Mouse (Mus musculus) forebrain, embryonic 14.5 days (tissue): ENCODE measurements around the gene Best1. TPM values are rescaled to one million over a fixed set of nuclear protein-coding genes. Genes with fewer than 3 reads are reported as not detected.

ENCODE experiments used
- ATAC-seq: fragments of 200-750 bp; cut with Nextera tagmentation; 2 replicates; pipeline ENCODE4 v1.8.0; 2017; ENCODE audit warnings: mild to moderate bottlenecking, moderate library complexity
- DNase-seq: peaks from one replicate; pipeline ENCODE4 v3.0.0-alpha.2; 2015; ENCODE audit warnings: low spot score
- H3K27ac ChIP-seq: fragments of 300-500 bp; sonication (generic); 2 replicates; pipeline ENCODE4 v1.5.1; 2014; ENCODE audit warnings: low read depth, mild to moderate bottlenecking, control low read depth, low read length, moderate library complexity
- H3K27me3 ChIP-seq: fragments of 300-500 bp; sonication (generic); replicated peaks from 2 replicates; pipeline ENCODE4 v1.6.1; 2014; ENCODE audit warnings: low read length, control low read depth, mixed read lengths; ENCODE audit not compliant: control insufficient read depth, insufficient read depth
- H3K36me3 ChIP-seq: fragments of 300-500 bp; sonication (generic); 2 replicates; pipeline ENCODE4 v1.6.1; 2014; ENCODE audit warnings: low read length, control low read depth; ENCODE audit not compliant: control insufficient read depth, insufficient read depth
- H3K4me1 ChIP-seq: fragments of 300-500 bp; sonication (generic); 2 replicates; pipeline ENCODE4 v1.6.1; 2014; ENCODE audit warnings: antibody characterized with exemption, low read length, control low read depth; ENCODE audit not compliant: control insufficient read depth, insufficient read depth
- H3K4me2 ChIP-seq: fragments of 300-500 bp; sonication (generic); 2 replicates; pipeline ENCODE4 v1.6.1; 2014; ENCODE audit warnings: mild to moderate bottlenecking, control low read depth, low read length
- H3K4me3 ChIP-seq: fragments of 300-500 bp; sonication (generic); 2 replicates; pipeline ENCODE4 v1.5.1; 2014; ENCODE audit warnings: low read depth, low read length, control low read depth
- H3K9ac ChIP-seq: fragments of 300-500 bp; sonication (generic); 2 replicates; pipeline ENCODE4 v1.6.1; 2014; ENCODE audit warnings: mild to moderate bottlenecking, low read length, control low read depth, moderate library complexity
- H3K9me3 ChIP-seq: fragments of 300-500 bp; sonication (generic); replicated peaks from 2 replicates; pipeline ENCODE4 v1.6.1; 2016; ENCODE audit warnings: low read length, control low read depth, mixed read lengths; ENCODE audit not compliant: control insufficient read depth
- WGBS: fragments of 180-500 bp; shearing (Covaris S2); extraction: QIAGEN DNeasy Blood & Tissue Kit; methylation state at CpG from one replicate; pipeline ENCODE4 v1.1.7; 2014; 5-methylcytosine and 5-hydroxymethylcytosine counted together
- polyA plus RNA-seq: library from polyadenylated mRNA; unstranded; fragments of >200 nt; fragmentation: Nextera tagmentation; extraction: Ambion mirVana; gene quantifications from 2 replicates; pipeline ENCODE4 v1.2.1, GENCODE M21; 2014

Gene Best1
- polyA plus RNA-seq, result 1.1 and 1.4 TPM in 2 replicates

DNA sequence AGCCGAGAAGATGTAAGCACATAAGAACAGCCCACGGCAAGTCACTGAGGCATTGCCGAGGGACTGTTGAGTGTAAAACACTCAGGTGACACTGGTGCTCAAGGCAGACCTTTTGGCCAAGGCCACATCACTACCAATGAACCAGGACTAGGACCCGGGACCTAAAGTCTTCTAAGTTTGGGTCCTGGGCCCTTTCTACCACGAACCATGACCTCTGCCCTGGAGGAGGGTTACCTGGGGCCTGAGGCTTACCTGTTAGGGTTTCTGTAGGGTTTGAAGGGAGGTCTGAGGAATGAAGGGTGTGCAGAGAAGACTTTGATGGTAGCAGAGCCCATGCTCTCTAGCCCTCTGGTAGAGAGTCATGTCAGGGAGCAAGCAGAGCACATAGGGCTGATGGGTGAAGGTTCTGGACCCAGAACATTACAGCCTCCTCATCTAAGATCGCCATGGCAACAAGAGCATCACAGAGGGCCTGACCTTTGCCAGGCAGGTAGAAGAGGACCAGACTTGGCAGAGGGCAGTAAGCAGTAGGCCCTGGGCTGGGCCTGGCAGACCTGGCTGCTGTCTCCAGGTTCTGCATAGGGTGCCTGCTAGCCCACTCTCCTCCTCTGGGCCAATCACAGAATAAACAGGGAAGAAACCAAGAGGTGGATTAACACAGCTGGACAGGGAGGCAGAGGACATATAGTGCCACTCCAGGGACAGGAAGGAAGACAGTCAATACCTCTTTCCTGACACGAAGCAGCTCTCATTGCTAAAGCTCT is at the start of gene Best1, which contains the start of gene Rab3il1:
Best1 (minus strand) TSS at position 428 of the 764 bp plus-strand sequence.
Rab3il1 (plus strand) TSS at position 464 of the 764 bp plus-strand sequence.
- Histone ChIP-seq H3K36me3 (no peaks in the 10 kb centered on the region), H3K4me2 (no peak within 1 kb of the TSS), H3K27ac (no peak within 1 kb of the TSS), H3K9ac (no peak within 1 kb of the TSS), H3K9me3 (no peaks in the 10 kb centered on the region), H3K27me3 (no peaks in the 10 kb centered on the region), H3K4me1 (no peaks in the 10 kb centered on the region), H3K4me3 (no peak within 1 kb of the TSS)
- DNase-seq, result no peak
- WGBS, result 76% methylated on average over 7 of the region's 7 CpGs
- no peak for ATAC-seq

DNA sequence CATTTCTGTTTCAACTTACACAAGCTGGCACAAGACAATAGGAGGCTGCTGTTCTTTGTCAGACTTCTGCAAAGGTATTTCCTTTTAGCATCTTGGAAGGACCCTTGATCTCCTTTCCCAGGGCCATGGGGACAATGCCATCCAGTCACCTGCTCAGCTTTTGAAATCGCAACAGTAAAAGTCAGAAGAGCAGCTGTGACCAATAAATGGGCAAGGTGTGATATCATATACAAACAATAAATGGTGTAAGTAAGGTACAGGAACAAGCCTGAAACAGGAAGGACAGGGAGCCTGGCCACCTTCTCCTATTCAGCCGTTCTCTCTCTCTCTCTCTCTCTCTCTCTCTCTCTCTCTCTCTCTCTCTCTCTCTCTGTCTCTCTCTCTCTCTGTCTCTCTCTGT is 49.0 kb upstream of the Best1 start:
- DNase-seq, result no peak

DNA sequence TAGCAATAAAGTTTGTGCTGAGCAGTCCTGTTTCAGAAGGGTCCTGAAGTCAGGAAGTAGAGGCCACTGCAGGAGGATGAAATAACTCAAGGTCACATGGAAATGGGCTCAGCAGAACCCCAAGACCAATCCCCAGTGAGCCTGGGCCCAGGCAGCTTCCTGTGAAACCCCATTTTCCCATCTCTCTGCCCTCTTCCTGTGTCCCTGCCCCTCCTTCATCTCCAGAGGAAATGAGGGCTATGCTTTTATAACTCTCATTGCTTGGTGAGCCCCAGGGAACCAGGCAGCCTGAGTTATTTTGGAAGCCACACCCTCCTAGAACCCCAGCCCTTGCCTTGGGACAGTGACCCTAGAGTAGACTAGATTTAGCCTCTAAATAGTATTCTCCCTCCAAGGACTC is 48.1 kb upstream of the Best1 start:
- no peak overlapping the region for H3K4me3 ChIP-seq
- no peaks in the 10 kb centered on the region for H3K36me3 ChIP-seq
- no peaks in the 10 kb centered on the region for H3K27me3 ChIP-seq
- no peaks in the 10 kb centered on the region for H3K9me3 ChIP-seq
- DNase-seq (no peak), ATAC-seq (no peak)
- no peak overlapping the region for H3K9ac ChIP-seq
- no peak overlapping the region for H3K4me2 ChIP-seq
- no peaks in the 10 kb centered on the region for H3K4me1 ChIP-seq
- H3K27ac ChIP-seq, result no peak overlapping the region

More for the DNA sequence above, 49.0 kb upstream of the Best1 start:
- H3K4me2 ChIP-seq, result no peak overlapping the region
- no peaks in the 10 kb centered on the region for H3K36me3 ChIP-seq
- H3K4me3 ChIP-seq, result no peak overlapping the region
- H3K27ac ChIP-seq, result no peak overlapping the region
- H3K9ac ChIP-seq, result no peak overlapping the region
- H3K9me3 ChIP-seq, result no peaks in the 10 kb centered on the region
- H3K27me3 ChIP-seq, result no peaks in the 10 kb centered on the region
- no peak for ATAC-seq
- no peaks in the 10 kb centered on the region for H3K4me1 ChIP-seq
- 79% methylated on average over 2 of the region's 2 CpGs for WGBS

DNA sequence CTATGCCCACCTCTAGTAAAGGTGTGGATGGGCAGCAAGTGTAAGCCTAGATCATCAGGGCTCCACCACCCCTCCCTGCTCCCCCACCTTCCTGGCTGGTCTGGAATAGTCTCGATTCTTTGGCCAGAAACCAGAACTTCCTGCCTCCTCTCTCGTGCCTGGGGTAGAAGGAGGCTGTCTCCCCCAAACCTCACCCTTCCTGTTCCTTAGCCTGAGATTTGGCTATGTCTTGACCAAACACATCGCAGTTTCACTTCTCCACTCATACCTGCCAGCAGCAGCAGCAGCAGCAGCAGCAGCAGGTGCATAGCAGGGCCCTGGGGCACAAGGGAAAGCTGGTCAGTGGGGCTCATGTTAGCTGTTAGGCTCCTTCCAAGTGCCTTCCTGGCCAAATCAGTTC is 45.5 kb upstream of the Best1 start:
- DNase-seq, result no peak
- Histone ChIP-seq H3K9me3 (no peaks in the 10 kb centered on the region), H3K4me2 (no peak overlapping the region), H3K27me3 (no peaks in the 10 kb centered on the region), H3K4me3 (no peak overlapping the region), H3K4me1 (peaks cover 3% of the 10 kb centered on the region; the same call in 1 of the 2 replicates), H3K27ac (no peak overlapping the region), H3K9ac (no peak overlapping the region), H3K36me3 (no peaks in the 10 kb centered on the region)
- no peak for ATAC-seq
- 60% methylated on average over 3 of the region's 3 CpGs for WGBS

DNA sequence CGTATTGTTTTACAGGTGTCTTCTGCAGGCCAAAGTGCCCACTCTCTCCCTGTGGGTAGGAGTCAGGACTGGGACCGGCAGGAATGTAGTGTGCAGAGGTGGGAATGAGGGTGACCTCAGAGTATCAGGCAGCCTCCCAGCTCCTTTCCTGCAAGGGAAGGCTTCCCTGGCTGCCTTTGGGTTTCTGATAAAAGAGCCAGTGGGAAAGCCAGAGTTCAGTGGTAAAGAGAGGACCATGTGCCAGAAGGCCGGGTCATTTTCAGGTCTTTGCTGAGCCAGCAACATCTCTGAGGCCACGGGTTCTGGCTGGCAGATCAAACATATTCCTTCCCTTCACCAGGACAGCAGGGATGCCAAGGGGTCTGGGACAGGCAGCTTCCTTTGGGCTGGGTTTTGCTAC is 44.9 kb upstream of the Best1 start:
- Histone ChIP-seq H3K4me3 (no peak overlapping the region), H3K4me1 (peaks cover 4% of the 10 kb centered on the region; the same call in 1 of the 2 replicates), H3K9ac (no peak overlapping the region), H3K9me3 (no peaks in the 10 kb centered on the region), H3K27ac (no peak overlapping the region), H3K27me3 (no peaks in the 10 kb centered on the region), H3K36me3 (no peaks in the 10 kb centered on the region), H3K4me2 (no peak overlapping the region)
- 74% methylated on average over 4 of the region's 4 CpGs for WGBS
- no peak for DNase-seq
- ATAC-seq, result no peak

DNA sequence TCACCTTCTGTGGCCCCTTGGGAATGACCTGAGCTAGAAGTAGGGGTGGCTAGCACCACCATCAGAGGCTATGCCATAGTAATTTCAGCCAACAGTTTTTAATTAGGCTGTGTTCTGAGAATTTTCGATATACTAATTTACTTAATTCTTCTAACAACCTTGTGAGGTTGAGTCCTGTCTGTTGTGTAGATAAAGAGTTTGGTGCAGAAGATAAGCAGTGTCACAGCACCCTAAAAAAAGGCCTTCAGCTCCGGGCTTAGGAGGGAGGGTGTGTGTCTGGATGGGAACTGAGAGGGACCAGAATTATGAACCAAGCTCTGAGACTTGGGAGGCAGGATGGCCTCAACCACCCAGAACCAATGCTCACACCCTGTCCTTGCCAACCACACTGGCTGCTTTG is 44.3 kb upstream of the Best1 start:
- Histone ChIP-seq H3K36me3 (no peaks in the 10 kb centered on the region), H3K9ac (no peak overlapping the region), H3K27ac (no peak overlapping the region), H3K4me2 (no peak overlapping the region), H3K27me3 (no peaks in the 10 kb centered on the region), H3K4me3 (no peak overlapping the region), H3K9me3 (no peaks in the 10 kb centered on the region), H3K4me1 (peaks cover 4% of the 10 kb centered on the region; the same call in 1 of the 2 replicates)
- 81% methylated on average over 2 of the region's 2 CpGs for WGBS
- DNase-seq, result no peak
- ATAC-seq, result no peak

DNA sequence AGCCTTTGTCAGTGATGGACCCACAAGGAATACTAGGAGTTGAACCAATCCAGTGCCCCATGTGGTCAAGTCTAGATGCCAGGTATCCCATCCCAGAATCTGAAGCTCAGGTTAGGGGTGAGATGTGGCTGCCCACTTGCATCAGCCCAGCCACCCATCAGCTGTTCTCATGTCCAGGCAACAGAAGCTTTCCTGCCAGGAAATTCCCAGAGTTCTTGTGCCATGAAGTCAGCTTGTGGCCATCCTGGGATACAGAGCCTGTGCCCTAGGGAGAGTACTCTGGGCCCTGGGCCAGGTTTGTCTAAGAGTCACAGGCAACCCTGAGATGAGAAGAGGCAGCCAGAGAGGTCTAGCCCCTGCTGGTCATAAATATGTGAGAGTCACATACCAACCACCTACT is 42.2 kb upstream of the Best1 start:
- Histone ChIP-seq H3K9ac (no peak overlapping the region), H3K9me3 (no peaks in the 10 kb centered on the region), H3K4me2 (no peak overlapping the region), H3K4me3 (no peak overlapping the region), H3K27ac (no peak overlapping the region), H3K4me1 (peaks cover 7% of the 10 kb centered on the region; the same call in 1 of the 2 replicates), H3K36me3 (no peaks in the 10 kb centered on the region), H3K27me3 (no peaks in the 10 kb centered on the region)
- no peak for ATAC-seq
- DNase-seq, result no peak

DNA sequence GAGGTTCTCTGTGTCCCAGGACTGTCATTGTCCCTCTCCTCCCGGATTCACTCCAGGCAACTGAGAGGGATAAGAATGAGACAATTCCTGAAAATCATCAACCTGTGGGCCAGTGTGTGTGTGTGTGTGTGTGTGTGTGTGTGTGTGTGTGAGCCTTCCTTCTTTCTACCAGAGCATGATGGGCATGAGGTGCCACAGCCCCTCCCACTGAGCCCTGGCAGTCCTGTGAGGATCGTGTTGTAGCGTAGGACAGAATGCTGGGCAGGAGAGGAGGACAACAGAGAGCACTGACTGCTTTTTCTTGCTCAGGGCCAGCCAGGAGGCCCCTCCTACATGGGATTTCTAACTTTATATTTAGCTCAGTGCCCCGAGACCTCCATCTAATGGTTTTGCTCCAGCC is 41.4 kb upstream of the Best1 start:
- no peaks in the 10 kb centered on the region for H3K36me3 ChIP-seq
- H3K27me3 ChIP-seq, result no peaks in the 10 kb centered on the region
- peak overlapping the region; percentile 97 for H3K4me2 ChIP-seq
- no peaks in the 10 kb centered on the region for H3K9me3 ChIP-seq
- no peak overlapping the region for H3K27ac ChIP-seq
- H3K9ac ChIP-seq, result no peak overlapping the region
- H3K4me3 ChIP-seq, result peak overlapping the region; percentile 66; the same call in 1 of the 2 replicates
- no peak for ATAC-seq
- no peak for DNase-seq
- H3K4me1 ChIP-seq, result peaks cover 7% of the 10 kb centered on the region; the same call in 1 of the 2 replicates
- WGBS, result 82% methylated on average over 4 of the region's 4 CpGs

DNA sequence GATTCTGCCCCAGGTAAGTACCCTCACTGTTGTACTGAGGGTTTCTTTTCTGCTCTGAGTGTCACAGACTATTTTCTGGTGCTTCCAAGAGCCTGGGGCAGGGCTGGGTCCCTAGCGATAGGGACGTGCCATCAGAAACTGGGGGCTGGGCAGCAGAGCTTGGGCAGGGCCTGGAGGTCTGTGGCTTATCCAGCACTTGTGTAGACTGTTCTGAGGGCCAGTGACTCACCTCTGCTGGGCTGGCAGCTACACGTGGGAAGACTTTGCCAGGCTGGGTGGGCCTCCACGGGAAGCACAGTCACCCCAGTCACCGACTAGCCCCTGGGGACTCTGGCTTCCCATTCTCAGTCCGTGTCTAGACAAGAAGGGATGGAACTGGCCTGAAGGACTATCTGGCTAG is 40.8 kb upstream of the Best1 start:
- ATAC-seq (no peak; the same call in 1 of the 2 replicates), DNase-seq (no peak)
- Histone ChIP-seq H3K27ac (no peak overlapping the region), H3K9ac (peak overlapping the region; percentile 76), H3K4me1 (peaks cover 7% of the 10 kb centered on the region; the same call in 1 of the 2 replicates), H3K27me3 (no peaks in the 10 kb centered on the region), H3K36me3 (no peaks in the 10 kb centered on the region), H3K4me3 (peak overlapping the region; percentile 66), H3K9me3 (no peaks in the 10 kb centered on the region), H3K4me2 (peak overlapping the region; percentile 97)
- 60% methylated on average over 6 of the region's 6 CpGs for WGBS
